Mouse (Mus musculus): Measurements from ENCODE around the gene Arhgef19.
A peak's percentile ranks its signal among the peaks of the same experiment; 100 is the strongest.

Arhgef19 gene

GRCm38 (mm10) chr4:141284486-141284885 lies 45.2 kb downstream of the Arhgef19 start:
- no peak for DNase-seq (ENCODE audit: low spot score)

DNA sequence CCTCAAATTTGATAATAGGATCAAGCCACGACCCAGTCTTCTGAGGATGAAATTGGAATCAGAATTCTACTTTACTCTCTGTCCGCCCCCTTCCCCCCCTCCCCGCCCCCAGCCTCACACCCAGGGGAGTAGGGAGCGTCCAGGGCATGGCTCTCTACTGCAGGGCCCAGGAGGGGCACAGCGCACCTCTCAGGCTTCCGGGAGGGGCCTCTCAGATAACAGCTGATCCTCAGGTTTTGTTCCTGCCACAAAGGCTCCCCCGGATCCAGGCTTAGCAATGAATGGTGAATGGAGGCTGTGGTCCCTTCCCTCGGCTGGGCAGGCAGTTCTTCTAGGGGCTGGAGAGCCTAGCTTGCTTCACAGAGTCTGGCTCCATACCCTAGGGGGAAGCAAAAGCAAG lies 45.8 kb downstream of the Arhgef19 start:
- DNase-seq (ENCODE audit: low spot score), result no peak

GRCm38 (mm10) chr4:141286860-141287517 lies 47.7 kb downstream of the Arhgef19 start:
- no peak for DNase-seq (ENCODE audit: low spot score)

DNA sequence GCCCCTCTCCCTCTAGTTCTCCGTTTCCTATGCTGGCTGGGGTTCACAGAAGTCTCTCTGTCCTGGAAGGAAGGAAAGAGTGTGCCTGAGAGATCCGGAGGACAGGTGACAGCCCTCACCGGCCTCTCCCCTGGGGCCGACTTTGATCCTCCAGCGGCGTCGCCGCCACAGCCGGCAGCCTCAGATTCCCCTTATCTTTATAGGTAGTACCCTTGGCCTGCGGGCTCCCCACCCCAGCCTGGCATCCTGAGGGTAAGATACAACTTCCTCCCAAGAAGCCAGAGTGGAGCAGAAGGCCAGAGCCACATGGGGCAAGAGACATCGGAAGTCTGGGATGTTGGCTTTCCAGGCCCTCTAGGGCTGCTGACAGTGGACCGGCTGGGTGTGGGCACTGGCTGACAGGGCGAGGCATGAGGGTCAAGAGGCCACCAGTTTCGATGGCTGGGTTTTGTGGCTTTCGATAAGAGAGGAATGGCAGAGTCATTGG lies 48.3 kb downstream of the Arhgef19 start:
- no peak for DNase-seq (ENCODE audit: low spot score)

GRCm38 (mm10) chr4:141288152-141288551 lies 48.9 kb downstream of the Arhgef19 start:
- DNase-seq (ENCODE audit: low spot score), result no peak

GRCm38 (mm10) chr4:141291571-141292375 lies 52.5 kb downstream of the Arhgef19 start:
- no peak for DNase-seq (ENCODE audit: low spot score)

DNA sequence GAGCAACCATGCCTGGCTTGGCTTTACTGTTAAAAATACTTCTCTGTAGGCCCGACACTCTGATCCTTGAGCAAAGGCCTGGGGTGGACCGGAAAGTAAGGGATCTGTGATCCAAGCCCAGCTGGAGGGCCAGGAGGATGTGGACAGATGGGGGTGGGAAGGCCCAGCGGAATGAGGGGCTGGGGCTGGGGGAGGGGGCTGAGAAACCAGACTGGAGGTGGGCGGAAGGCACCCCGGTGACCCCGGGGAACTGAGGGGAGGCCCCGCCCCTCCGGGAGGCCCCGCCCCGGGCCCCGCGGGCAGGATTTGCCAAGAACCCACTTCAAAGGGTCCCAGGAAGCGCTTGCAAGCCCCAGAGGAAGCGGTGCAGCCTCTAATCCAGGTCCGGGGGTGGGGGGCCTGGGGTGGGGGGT lies 56.5 kb downstream of the Arhgef19 start:
- no peak for DNase-seq (ENCODE audit: low spot score)

- no peak for DNase-seq (ENCODE audit: low spot score)
Observed at GRCm38 (mm10) chr4:141297934-141298333, 58.6 kb downstream of the Arhgef19 start.

DNA sequence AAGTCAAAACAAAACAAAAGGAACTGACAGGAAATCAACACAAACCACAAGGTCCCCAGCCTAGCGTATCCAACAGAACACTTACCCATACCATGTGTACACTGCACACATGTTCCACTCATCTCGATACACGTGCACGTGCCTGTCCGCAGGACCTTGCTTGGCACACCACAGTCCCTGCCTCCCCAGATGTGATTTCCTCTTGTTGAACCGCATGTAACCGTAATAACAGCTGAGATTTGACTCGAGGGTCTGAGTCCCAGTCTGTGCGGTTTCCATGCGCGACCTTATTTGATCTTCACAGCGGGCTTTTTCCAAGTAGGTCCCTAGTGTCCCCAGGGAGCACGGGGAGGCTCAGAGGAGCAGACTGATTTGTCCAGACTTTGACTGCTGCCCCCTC lies 60.1 kb downstream of the Arhgef19 start:
- no peak for DNase-seq (ENCODE audit: low spot score)

DNA sequence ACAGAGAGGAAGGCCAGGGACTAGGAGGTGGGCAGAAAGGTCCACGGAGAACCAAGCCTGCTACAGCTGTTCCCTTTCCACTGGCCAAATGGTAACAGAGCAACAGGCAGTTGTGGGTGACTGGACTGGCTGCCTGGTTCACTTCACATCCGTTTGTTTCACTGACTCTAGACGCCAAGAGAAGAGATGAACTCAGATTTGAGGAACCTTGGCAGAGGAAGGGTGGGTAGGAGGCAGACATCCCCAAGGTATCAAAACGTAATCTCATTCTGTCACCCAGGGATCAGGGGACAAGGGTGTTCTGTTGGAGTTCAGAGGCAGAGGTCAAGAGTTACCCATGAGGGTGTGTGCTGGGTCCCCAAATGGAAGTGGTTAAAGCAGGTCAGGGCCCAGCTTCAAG lies 60.9 kb downstream of the Arhgef19 start:
- DNase-seq (ENCODE audit: low spot score), result no peak

- DNase-seq (ENCODE audit: low spot score), result peak; percentile 92
Observed at GRCm38 (mm10) chr4:141301116-141301553, 61.8 kb downstream of the Arhgef19 start, which contains the start of gene Epha2. Gene Epha2 (plus strand): TSS chr4:141301240.

- DNase-seq (ENCODE audit: low spot score), result no peak
Observed at GRCm38 (mm10) chr4:141301591-141302427, 62.5 kb downstream of the Arhgef19 start.

- no peak for DNase-seq (ENCODE audit: low spot score)
Observed at GRCm38 (mm10) chr4:141302428-141303401, 63.4 kb downstream of the Arhgef19 start.

GRCm38 (mm10) chr4:141303402-141304222 lies 64.3 kb downstream of the Arhgef19 start:
- no peak for DNase-seq (ENCODE audit: low spot score)

DNA sequence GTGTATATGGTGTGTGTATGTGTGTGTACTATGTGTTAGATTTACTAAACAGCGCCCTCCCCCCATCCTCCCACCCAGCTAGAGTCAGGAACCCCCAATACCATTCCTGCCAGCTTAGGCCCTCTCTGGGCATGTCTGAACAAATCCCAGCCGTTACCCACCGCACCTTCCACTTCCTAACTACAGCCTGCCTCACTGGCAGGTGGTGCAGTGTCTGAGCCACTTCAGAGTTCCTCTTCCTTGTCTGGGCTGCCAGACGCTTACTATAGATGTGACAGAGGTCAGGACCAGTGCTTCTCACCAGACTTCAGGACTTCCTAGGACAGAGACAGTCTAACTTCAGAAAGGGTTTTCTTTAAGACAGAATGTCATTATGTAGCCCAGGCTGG lies 64.9 kb downstream of the Arhgef19 start:
- no peak for DNase-seq (ENCODE audit: low spot score)

DNA sequence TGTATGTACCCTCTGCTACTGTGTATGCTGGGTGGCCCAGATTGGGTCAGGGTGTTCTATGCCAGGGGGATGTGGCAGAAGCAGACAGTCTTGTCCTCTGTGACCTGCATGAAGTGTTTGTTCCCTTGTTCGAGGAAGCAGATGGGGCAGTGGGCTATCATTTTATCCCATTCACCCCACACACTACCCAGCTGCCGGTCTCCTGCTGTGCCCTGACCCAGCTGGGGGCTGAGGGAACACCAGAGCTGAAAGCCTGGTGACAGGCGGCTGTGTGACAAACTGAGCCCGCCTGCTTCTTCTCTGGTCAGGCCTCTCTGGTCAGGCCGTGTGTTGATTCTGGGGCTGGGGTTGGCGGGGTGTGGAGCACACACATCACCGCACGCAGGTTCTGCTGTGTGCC lies 66.8 kb downstream of the Arhgef19 start:
- DNase-seq (ENCODE audit: low spot score), result no peak

Data from testis, postnatal 10 days (tissue).